Mouse (Mus musculus) gastrocnemius, postnatal 14 days (tissue): ENCODE data around the gene Lgr6. TPM values are rescaled to one million over a fixed set of nuclear protein-coding genes. Genes with fewer than 3 reads are reported as not detected.
A peak's percentile ranks its signal among the peaks of the same experiment; 100 is the strongest.
"Not testable (repeated sequence)": the region's sequence is repeated elsewhere in the genome, so short reads cannot be mapped to it uniquely, and the experiment has no call there.

ENCODE experiments used
- DNase-seq: peaks from one replicate; pipeline ENCODE4 v3.0.0; 2021; ENCODE audit warnings: mixed read lengths
- intact Hi-C: fragments of 180-260 bp; cut with DNase I; formaldehyde crosslinking; loops from one replicate; pipeline ENCODE4 v1.15.1; 2025; ENCODE audit warnings: low total_unique reads
- total RNA-seq, 2 experiments: library from RNA; stranded (reverse); gene quantifications; 2 replicates each; pipeline ENCODE4 v1.2.3; 2021

Lgr6 gene
- total RNA-seq, 2 experiments from 2014 or later, result 0.88 to 1.1 TPM

GRCm38 (mm10) chr1:135130376-135131018 lies 25.4 kb upstream of the Lgr6 start:
- intact Hi-C loops, result no loop called here
- no peak for DNase-seq

- DNase-seq, result no peak
Measured at GRCm38 (mm10) chr1:135129543-135130183, 24.6 kb upstream of the Lgr6 start.

GRCm38 (mm10) chr1:135128986-135129385 lies 23.9 kb upstream of the Lgr6 start:
- intact Hi-C loops, result no loop called here
- no peak for DNase-seq

More at GRCm38 (mm10) chr1:135129543-135130183, 24.6 kb upstream of the Lgr6 start:
- intact Hi-C loops, result no loop called here

- DNase-seq, result peak; percentile 47
- intact Hi-C loops, result no loop called here
Measured at GRCm38 (mm10) chr1:135128011-135128441, 22.9 kb upstream of the Lgr6 start.

GRCm38 (mm10) chr1:135126443-135127027 lies 21.5 kb upstream of the Lgr6 start:
- no peak for DNase-seq
- intact Hi-C loops, result no loop called here

GRCm38 (mm10) chr1:135125990-135126389 lies 20.9 kb upstream of the Lgr6 start:
- no peak for DNase-seq
- intact Hi-C loops, result no loop called here

- no peak for DNase-seq
- intact Hi-C loops, result no loop called here
Measured at GRCm38 (mm10) chr1:135124573-135125363, 19.7 kb upstream of the Lgr6 start.

GRCm38 (mm10) chr1:135112661-135113060 lies 7.6 kb upstream of the Lgr6 start:
- no peak for DNase-seq
- intact Hi-C loops, result no loop called here

- DNase-seq, result not testable (repeated sequence)
Measured at GRCm38 (mm10) chr1:135111271-135111670, 6.2 kb upstream of the Lgr6 start.

GRCm38 (mm10) chr1:135110075-135110474 lies 5.0 kb upstream of the Lgr6 start:
- intact Hi-C loops, result no loop called here
- peak; percentile 39 for DNase-seq

More at GRCm38 (mm10) chr1:135111271-135111670, 6.2 kb upstream of the Lgr6 start:
- intact Hi-C loops, result not testable (repeated sequence)

GRCm38 (mm10) chr1:135108611-135109010 lies 3.5 kb upstream of the Lgr6 start:
- intact Hi-C loops, result no loop called here
- peak; percentile 45 for DNase-seq

- DNase-seq, result peak; percentile 73
- intact Hi-C loops, result loop anchor here (1.0 kb wide), 1 partner anchor 117 kb away; no protein-coding TSS in a partner anchor
Measured at GRCm38 (mm10) chr1:135105951-135106350, 875 bp upstream of the Lgr6 start.

GRCm38 (mm10) chr1:135100400-135100799 lies 4.7 kb downstream of the Lgr6 start:
- intact Hi-C loops, result no loop called here
- DNase-seq, result no peak

- peak; percentile 53 for DNase-seq
- intact Hi-C loops, result no loop called here
Measured at GRCm38 (mm10) chr1:135098441-135098840, 6.6 kb downstream of the Lgr6 start.

- intact Hi-C loops, result no loop called here
- DNase-seq, result no peak
Measured at GRCm38 (mm10) chr1:135097441-135097840, 7.6 kb downstream of the Lgr6 start.

- no peak for DNase-seq
- intact Hi-C loops, result no loop called here
Measured at GRCm38 (mm10) chr1:135096312-135096711, 8.8 kb downstream of the Lgr6 start.

- DNase-seq, result no peak
- intact Hi-C loops, result no loop called here
Measured at GRCm38 (mm10) chr1:135095189-135095588, 9.9 kb downstream of the Lgr6 start.

- intact Hi-C loops, result loop anchor here (5.0 kb wide), 1 partner anchor 92 kb away; no protein-coding TSS in a partner anchor
- no peak for DNase-seq
Measured at GRCm38 (mm10) chr1:135094723-135095122, 10.4 kb downstream of the Lgr6 start.

- intact Hi-C loops, result loop anchor here (5.0 kb wide), 1 partner anchor 89 kb away; no protein-coding TSS in a partner anchor
- no peak for DNase-seq
Measured at GRCm38 (mm10) chr1:135090914-135091313, 14.2 kb downstream of the Lgr6 start.

- intact Hi-C loops, result loop anchor here (5.0 kb wide), 1 partner anchor 87 kb away; no protein-coding TSS in a partner anchor
- no peak for DNase-seq
Measured at GRCm38 (mm10) chr1:135089626-135090025, 15.4 kb downstream of the Lgr6 start.
